Mouse (Mus musculus): ENCODE data around the gene Gm9945. TPM values are rescaled to one million over a fixed set of nuclear protein-coding genes. Genes with fewer than 3 reads are reported as not detected.
A peak's percentile ranks its signal among the peaks of the same experiment; 100 is the strongest.

Gm9945 gene
- total and polyA plus RNA-seq, 3 experiments = not detected

DNA sequence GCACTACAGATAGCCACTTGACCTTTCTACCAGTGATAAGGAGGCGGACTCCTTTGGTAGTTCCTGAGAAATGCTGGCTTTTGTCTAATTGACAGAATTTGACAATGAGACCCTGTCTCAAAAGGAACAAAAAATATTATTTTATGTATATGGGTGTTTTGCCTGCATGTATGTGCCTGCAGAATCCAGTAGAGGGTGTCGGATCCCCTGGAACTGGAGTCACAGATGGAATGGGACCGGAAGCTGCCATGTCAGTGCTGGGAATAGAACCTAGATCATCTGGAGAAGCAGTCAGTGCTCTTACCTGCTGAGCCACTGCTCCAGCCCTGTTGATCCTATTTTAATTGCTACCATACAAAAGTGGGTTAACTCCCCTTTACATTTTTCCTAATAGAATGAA is 7.3 kb upstream of the Gm9945 start:
- WGBS = 84% methylated on average over 3 of the region's 3 CpGs
- Histone ChIP-seq H3K9ac (ENCODE audit: low read depth, low read length) (no peak overlapping the region), H3K36me3 (ENCODE audit: control insufficient read depth, insufficient read depth, low read length) (no peaks in the 10 kb centered on the region), H3K27ac (no peak overlapping the region), H3K4me3 (no peak overlapping the region), H3K4me1 (ENCODE audit: control insufficient read depth, insufficient read depth, low read length) (peaks cover 1% of the 10 kb centered on the region; the same call in 1 of the 2 replicates), H3K27me3 (ENCODE audit: control insufficient read depth, insufficient read depth, low read length) (no peaks in the 10 kb centered on the region), H3K79me2 (replicated peaks; ENCODE audit: control insufficient read depth, insufficient read depth, low read length) (no peaks in the 10 kb centered on the region)
- TF ChIP-seq CTCF (IDR thresholded peaks at IDR 0.05) = peak; percentile 33
- TF ChIP-seq POLR2A (IDR thresholded peaks at IDR 0.05; ENCODE audit: insufficient read depth, low read depth, low read length) = no peak
- intact Hi-C loops (cut with DNase I) = loop anchor here (5.0 kb wide), 1 partner anchor 55 kb away; no protein-coding TSS in a partner anchor
- no peak for DNase-seq

DNA sequence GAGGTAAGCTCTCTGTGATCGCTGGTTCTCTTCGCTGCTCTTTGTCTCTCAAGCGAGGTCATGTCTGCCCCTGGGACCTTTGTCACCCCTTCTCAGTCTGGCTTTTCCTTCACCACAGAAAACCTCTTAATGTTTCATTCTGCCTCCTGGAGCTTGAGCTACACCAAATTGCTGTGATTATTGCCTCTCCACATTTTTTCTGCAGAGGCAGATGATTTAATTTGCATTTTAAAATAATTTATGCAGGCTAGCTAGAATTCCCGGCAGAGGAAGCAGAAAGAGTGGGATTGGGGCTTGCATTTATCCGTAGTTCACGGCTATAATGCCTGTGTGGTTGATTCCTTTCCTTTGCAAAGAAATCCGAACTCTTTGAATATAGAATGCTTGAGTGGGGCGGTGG is 4.3 kb upstream of the Gm9945 start:
- Histone ChIP-seq H3K9ac (ENCODE audit: low read depth, low read length) (no peak overlapping the region), H3K4me3 (no peak overlapping the region), H3K79me2 (replicated peaks; ENCODE audit: control insufficient read depth, insufficient read depth, low read length) (no peaks in the 10 kb centered on the region), H3K27ac (no peak overlapping the region), H3K36me3 (ENCODE audit: control insufficient read depth, insufficient read depth, low read length) (no peaks in the 10 kb centered on the region), H3K4me1 (ENCODE audit: control insufficient read depth, insufficient read depth, low read length) (no peaks in the 10 kb centered on the region; the same call in 1 of the 2 replicates), H3K27me3 (ENCODE audit: control insufficient read depth, insufficient read depth, low read length) (peaks cover 14% of the 10 kb centered on the region)
- intact Hi-C loops (cut with DNase I) = no loop called here
- no peak for DNase-seq
- 26% methylated on average over 8 of the region's 8 CpGs for WGBS
- TF ChIP-seq CTCF (IDR thresholded peaks at IDR 0.05) (no peak), POLR2A (IDR thresholded peaks at IDR 0.05; ENCODE audit: insufficient read depth, low read depth, low read length) (no peak), EP300 (IDR thresholded peaks at IDR 0.05; ENCODE audit: insufficient read depth, low read depth, low read length) (no peak)

DNA sequence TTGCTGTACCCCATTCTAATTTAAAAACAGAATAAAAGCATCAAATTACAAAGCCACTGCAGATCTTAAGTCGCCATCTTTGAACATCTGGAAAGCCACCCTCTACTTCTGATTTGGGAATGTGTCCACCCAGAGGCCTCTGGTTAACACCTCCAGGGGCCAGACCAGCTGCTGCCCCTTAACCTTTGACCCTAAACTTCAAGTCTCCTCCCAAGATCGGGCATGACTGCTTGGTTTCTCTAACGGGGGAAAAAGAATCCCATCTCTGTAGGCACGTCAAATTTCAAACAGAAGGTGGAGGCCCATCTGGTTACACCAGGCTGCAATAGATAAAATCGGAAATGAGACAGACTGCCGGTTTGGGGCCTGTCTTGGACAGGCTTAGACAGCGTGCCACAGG is 2.1 kb upstream of the Gm9945 start:
- WGBS = 83% methylated on average over 7 of the region's 7 CpGs
- TF ChIP-seq CTCF (IDR thresholded peaks at IDR 0.05) (no peak), EP300 (IDR thresholded peaks at IDR 0.05; ENCODE audit: insufficient read depth, low read depth, low read length) (no peak), POLR2A (IDR thresholded peaks at IDR 0.05; ENCODE audit: insufficient read depth, low read depth, low read length) (no peak)
- H3K79me2 ChIP-seq (replicated peaks; ENCODE audit: control insufficient read depth, insufficient read depth, low read length) = no peaks in the 10 kb centered on the region
- no peaks in the 10 kb centered on the region for H3K4me1 ChIP-seq (ENCODE audit: control insufficient read depth, insufficient read depth, low read length)
- no peak overlapping the region for H3K9ac ChIP-seq (ENCODE audit: low read depth, low read length)
- H3K36me3 ChIP-seq (ENCODE audit: control insufficient read depth, insufficient read depth, low read length) = no peaks in the 10 kb centered on the region
- no peak overlapping the region for H3K27ac ChIP-seq
- no peak for DNase-seq
- H3K4me3 ChIP-seq = no peak overlapping the region
- peaks cover 14% of the 10 kb centered on the region for H3K27me3 ChIP-seq (ENCODE audit: control insufficient read depth, insufficient read depth, low read length)
- intact Hi-C loops (cut with DNase I) = no loop called here

DNA sequence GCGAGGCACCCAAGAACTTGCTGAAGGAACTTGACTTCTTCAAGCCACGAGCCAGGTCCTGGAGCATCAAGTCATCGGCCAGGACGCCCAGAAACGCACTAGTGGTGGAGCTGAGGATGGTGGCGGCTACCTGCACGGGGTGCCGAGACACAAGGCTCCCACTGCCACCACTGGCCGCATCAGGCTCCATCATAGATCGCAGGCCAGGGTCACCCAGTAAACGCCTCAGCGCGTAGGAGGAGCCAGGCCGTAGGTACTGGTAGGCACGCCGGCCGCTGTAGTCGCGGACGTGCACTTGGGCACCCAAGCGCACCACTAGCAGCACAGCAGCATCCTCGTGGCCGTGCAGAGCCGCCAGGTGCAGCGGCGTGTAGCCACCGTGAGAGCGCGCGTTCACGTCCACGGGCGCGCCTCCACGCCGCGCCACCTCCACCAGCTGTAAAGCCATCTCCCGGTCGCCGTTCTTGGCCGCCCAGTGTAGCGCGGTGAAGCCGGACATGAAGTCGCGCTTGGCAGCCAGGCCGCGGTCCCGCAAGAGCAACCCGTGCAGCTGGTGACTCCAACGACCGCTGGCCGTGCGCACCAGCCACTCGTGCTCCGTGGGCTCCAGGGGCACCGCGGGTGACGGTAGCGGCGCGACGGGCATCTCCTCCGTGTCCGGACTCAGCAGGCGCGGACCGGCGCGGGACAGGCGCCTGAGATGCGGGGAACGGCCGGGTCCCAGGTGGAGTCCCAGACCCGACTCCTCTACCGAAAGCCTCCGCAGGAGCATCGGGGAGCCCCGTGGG is 1.4 kb upstream of the Gm9945 start:
- Histone ChIP-seq H3K4me1 (ENCODE audit: control insufficient read depth, insufficient read depth, low read length) (no peaks in the 10 kb centered on the region), H3K36me3 (ENCODE audit: control insufficient read depth, insufficient read depth, low read length) (no peaks in the 10 kb centered on the region), H3K79me2 (replicated peaks; ENCODE audit: control insufficient read depth, insufficient read depth, low read length) (no peaks in the 10 kb centered on the region), H3K4me3 (peak overlapping the region; percentile 50), H3K27me3 (ENCODE audit: control insufficient read depth, insufficient read depth, low read length) (peaks cover 14% of the 10 kb centered on the region), H3K9ac (ENCODE audit: low read depth, low read length) (peak overlapping the region; percentile 74), H3K27ac (no peak overlapping the region)
- peak in 1 of 2 experiments; percentile 40 for DNase-seq
- TF ChIP-seq CTCF (IDR thresholded peaks at IDR 0.05) (no peak), EP300 (IDR thresholded peaks at IDR 0.05; ENCODE audit: insufficient read depth, low read depth, low read length) (no peak), POLR2A (IDR thresholded peaks at IDR 0.05; ENCODE audit: insufficient read depth, low read depth, low read length) (no peak)
- 11% methylated on average over 79 of the region's 79 CpGs for WGBS
- intact Hi-C loops (cut with DNase I) = no loop called here

DNA sequence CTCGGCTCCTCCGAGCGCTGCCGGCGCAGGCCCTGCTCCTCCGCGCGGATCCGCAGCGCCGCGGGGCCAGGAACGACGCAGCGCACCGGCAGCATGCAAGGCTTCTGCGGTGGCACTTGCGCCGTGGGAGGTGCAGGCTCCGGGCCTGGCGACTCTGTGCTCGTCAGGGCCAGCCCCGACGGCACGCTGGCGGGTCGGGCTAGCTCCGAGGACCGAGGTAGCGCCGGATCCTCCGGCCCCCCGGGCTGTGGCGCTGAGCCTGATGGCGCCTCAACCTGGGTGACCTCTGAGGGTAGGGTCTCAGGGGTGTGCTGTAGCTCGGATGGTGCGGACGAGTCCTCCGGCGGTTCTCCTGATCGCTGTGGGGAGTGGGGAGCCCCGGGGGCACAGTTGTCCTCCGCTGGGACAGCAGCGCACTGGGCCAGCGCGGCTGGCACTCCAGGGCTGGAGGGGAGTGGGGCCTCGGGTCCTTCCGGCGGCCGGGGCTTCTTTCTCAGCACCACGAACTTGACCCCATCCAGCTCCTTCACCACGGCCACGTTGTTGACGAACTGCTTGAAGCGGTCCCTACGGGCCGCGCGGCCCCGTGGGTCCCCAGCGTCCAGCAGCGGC is 689 bp upstream of the Gm9945 start:
- Histone ChIP-seq H3K27me3 (ENCODE audit: control insufficient read depth, insufficient read depth, low read length) (peaks cover 14% of the 10 kb centered on the region), H3K4me3 (peak overlapping the region; percentile 50), H3K79me2 (replicated peaks; ENCODE audit: control insufficient read depth, insufficient read depth, low read length) (no peaks in the 10 kb centered on the region), H3K36me3 (ENCODE audit: control insufficient read depth, insufficient read depth, low read length) (no peaks in the 10 kb centered on the region), H3K9ac (ENCODE audit: low read depth, low read length) (peak overlapping the region; percentile 74), H3K4me1 (ENCODE audit: control insufficient read depth, insufficient read depth, low read length) (no peaks in the 10 kb centered on the region), H3K27ac (no peak overlapping the region)
- intact Hi-C loops (cut with DNase I) = no loop called here
- peak in 1 of 2 experiments; percentile 57 for DNase-seq
- TF ChIP-seq EP300 (IDR thresholded peaks at IDR 0.05; ENCODE audit: insufficient read depth, low read depth, low read length) (no peak), CTCF (IDR thresholded peaks at IDR 0.05) (no peak), POLR2A (IDR thresholded peaks at IDR 0.05; ENCODE audit: insufficient read depth, low read depth, low read length) (no peak)
- 2% methylated on average over 62 of the region's 62 CpGs for WGBS

Data from heart, adult 2 months (tissue).